Mouse (Mus musculus) heart, embryonic 15.5 days (tissue): Measurements from ENCODE around the gene D630045J12Rik. TPM values are rescaled to one million over a fixed set of nuclear protein-coding genes. Genes with fewer than 3 reads are reported as not detected.

Experiments used
- ATAC-seq: fragments of 200-750 bp; cut with Nextera tagmentation; replicated peaks from 2 replicates; pipeline ENCODE4 v1.8.0; 2017; ENCODE audit warnings: low read depth, moderate TSS enrichment; ENCODE audit not compliant: insufficient number of reproducible peaks, insufficient read depth, low FRiP score
- H3K27ac ChIP-seq: fragments of 300-500 bp; sonication (generic); 2 replicates; pipeline ENCODE4 v1.5.1; 2015; ENCODE audit warnings: mild to moderate bottlenecking, inconsistent platforms
- H3K27me3 ChIP-seq: fragments of 300-500 bp; sonication (generic); 2 replicates; pipeline ENCODE4 v1.6.1; 2015; ENCODE audit warnings: inconsistent platforms
- H3K36me3 ChIP-seq: fragments of 300-500 bp; sonication (generic); 2 replicates; pipeline ENCODE4 v1.6.1; 2015; ENCODE audit warnings: mild to moderate bottlenecking, inconsistent platforms
- H3K4me1 ChIP-seq: fragments of 300-500 bp; sonication (generic); replicated peaks from 2 replicates; pipeline ENCODE4 v1.6.1; 2015; ENCODE audit warnings: inconsistent platforms
- H3K4me2 ChIP-seq: fragments of 300-500 bp; sonication (generic); 2 replicates; pipeline ENCODE4 v1.6.1; 2015; ENCODE audit warnings: inconsistent platforms, mild to moderate bottlenecking, moderate library complexity
- H3K4me3 ChIP-seq: fragments of 300-500 bp; sonication (generic); 2 replicates; pipeline ENCODE4 v1.5.1; 2015; ENCODE audit warnings: mild to moderate bottlenecking, inconsistent platforms
- H3K9ac ChIP-seq: fragments of 300-500 bp; sonication (generic); 2 replicates; pipeline ENCODE4 v1.6.1; 2015; ENCODE audit warnings: mild to moderate bottlenecking, inconsistent platforms
- H3K9me3 ChIP-seq: fragments of 300-500 bp; sonication (generic); replicated peaks from 2 replicates; pipeline ENCODE4 v1.6.1; 2016; ENCODE audit warnings: inconsistent platforms
- WGBS: fragments of 180-500 bp; shearing (Covaris S2); methylation state at CpG from one replicate; pipeline ENCODE4 v1.1.7; 2015; ENCODE audit warnings: mixed read lengths; 5-methylcytosine and 5-hydroxymethylcytosine counted together
- polyA plus RNA-seq: library from polyadenylated mRNA; unstranded; fragments of >200 nt; fragmentation: Nextera tagmentation; extraction: Ambion mirVana; gene quantifications from 2 replicates; pipeline ENCODE4 v1.2.1, GENCODE M21; 2015

Gene D630045J12Rik
- polyA plus RNA-seq, 1 experiment from 2014 or later, result 1.1 TPM

GRCm38 (mm10) chr6:38129883-38130282 is 123.9 kb downstream of the D630045J12Rik start:
- H3K27me3 ChIP-seq, result no peaks in the 10 kb centered on the region
- WGBS, result 93% methylated on average over 5 of the region's 5 CpGs
- ATAC-seq, result no peak
- H3K9me3 ChIP-seq, result no peaks in the 10 kb centered on the region
- peaks cover 11% of the 10 kb centered on the region for H3K4me1 ChIP-seq
- no peak overlapping the region for H3K9ac ChIP-seq
- H3K27ac ChIP-seq, result no peak overlapping the region
- no peak overlapping the region for H3K4me2 ChIP-seq
- no peak overlapping the region for H3K4me3 ChIP-seq
- H3K36me3 ChIP-seq, result no peaks in the 10 kb centered on the region

GRCm38 (mm10) chr6:38128115-38128514 is 125.7 kb downstream of the D630045J12Rik start:
- Histone ChIP-seq H3K27ac (no peak overlapping the region), H3K4me3 (no peak overlapping the region), H3K27me3 (no peaks in the 10 kb centered on the region), H3K9ac (no peak overlapping the region), H3K36me3 (no peaks in the 10 kb centered on the region), H3K9me3 (no peaks in the 10 kb centered on the region), H3K4me1 (peaks cover 18% of the 10 kb centered on the region), H3K4me2 (no peak overlapping the region)
- 82% methylated on average over 14 of the region's 14 CpGs for WGBS
- no peak for ATAC-seq

- no peak for ATAC-seq
- no peaks in the 10 kb centered on the region for H3K27me3 ChIP-seq
- no peaks in the 10 kb centered on the region for H3K36me3 ChIP-seq
- H3K9ac ChIP-seq, result no peak overlapping the region
- H3K9me3 ChIP-seq, result no peaks in the 10 kb centered on the region
- H3K27ac ChIP-seq, result no peak overlapping the region
- 88% methylated on average over 3 of the region's 3 CpGs for WGBS
- H3K4me3 ChIP-seq, result no peak overlapping the region
- H3K4me1 ChIP-seq, result peaks cover 15% of the 10 kb centered on the region
- no peak overlapping the region for H3K4me2 ChIP-seq
These were observed 128.3 kb downstream of the D630045J12Rik start for GRCm38 (mm10) chr6:38125462-38125861.

- H3K36me3 ChIP-seq, result no peaks in the 10 kb centered on the region
- no peak overlapping the region for H3K27ac ChIP-seq
- no peaks in the 10 kb centered on the region for H3K27me3 ChIP-seq
- H3K9ac ChIP-seq, result no peak overlapping the region
- H3K4me2 ChIP-seq, result no peak overlapping the region
- no peak for ATAC-seq
- no peaks in the 10 kb centered on the region for H3K9me3 ChIP-seq
- 88% methylated on average over 5 of the region's 5 CpGs for WGBS
- no peak overlapping the region for H3K4me3 ChIP-seq
- peaks cover 15% of the 10 kb centered on the region for H3K4me1 ChIP-seq
These were observed 128.9 kb downstream of the D630045J12Rik start for GRCm38 (mm10) chr6:38124882-38125281.

- Histone ChIP-seq H3K4me3 (no peak within 1 kb of the TSS), H3K36me3 (no peaks in the 10 kb centered on the region), H3K27me3 (no peaks in the 10 kb centered on the region), H3K4me1 (peaks cover 15% of the 10 kb centered on the region), H3K9me3 (no peaks in the 10 kb centered on the region), H3K27ac (no peak within 1 kb of the TSS), H3K9ac (no peak within 1 kb of the TSS), H3K4me2 (no peak within 1 kb of the TSS)
- no peak for ATAC-seq
- WGBS, result 82% methylated on average over 7 of the region's 7 CpGs
These were observed 129.5 kb downstream of the D630045J12Rik start, which contains the start of gene Atp6v0a4 for GRCm38 (mm10) chr6:38124207-38124835. Atp6v0a4 (minus strand) TSS chr6:38124586.

GRCm38 (mm10) chr6:38123471-38124206 is 130.2 kb downstream of the D630045J12Rik start:
- Histone ChIP-seq H3K4me1 (peaks cover 15% of the 10 kb centered on the region), H3K4me3 (no peak overlapping the region), H3K27ac (no peak overlapping the region), H3K4me2 (no peak overlapping the region), H3K9me3 (no peaks in the 10 kb centered on the region), H3K27me3 (no peaks in the 10 kb centered on the region), H3K36me3 (no peaks in the 10 kb centered on the region), H3K9ac (no peak overlapping the region)
- 58% methylated on average over 18 of the region's 18 CpGs for WGBS
- ATAC-seq, result no peak

- H3K9ac ChIP-seq, result no peak overlapping the region
- peak overlapping the region; percentile 14; the same call in 1 of the 2 replicates for H3K4me2 ChIP-seq
- WGBS, result 49% methylated on average over 6 of the region's 6 CpGs
- ATAC-seq, result no peak
- no peak overlapping the region for H3K4me3 ChIP-seq
- H3K9me3 ChIP-seq, result no peaks in the 10 kb centered on the region
- H3K27ac ChIP-seq, result peak overlapping the region; percentile 24
- no peaks in the 10 kb centered on the region for H3K27me3 ChIP-seq
- peaks cover 15% of the 10 kb centered on the region for H3K4me1 ChIP-seq
- no peaks in the 10 kb centered on the region for H3K36me3 ChIP-seq
These were observed 131.0 kb downstream of the D630045J12Rik start for GRCm38 (mm10) chr6:38122791-38123190.

GRCm38 (mm10) chr6:38121843-38122242 is 132.0 kb downstream of the D630045J12Rik start:
- Histone ChIP-seq H3K4me3 (no peak overlapping the region), H3K27ac (no peak overlapping the region), H3K27me3 (no peaks in the 10 kb centered on the region), H3K4me2 (no peak overlapping the region), H3K36me3 (no peaks in the 10 kb centered on the region), H3K9ac (no peak overlapping the region), H3K9me3 (no peaks in the 10 kb centered on the region), H3K4me1 (peaks cover 15% of the 10 kb centered on the region)
- WGBS, result 81% methylated on average over 5 of the region's 5 CpGs
- ATAC-seq, result no peak

GRCm38 (mm10) chr6:38120681-38121371 is 133.0 kb downstream of the D630045J12Rik start:
- no peak overlapping the region for H3K27ac ChIP-seq
- 57% methylated on average over 9 of the region's 9 CpGs for WGBS
- no peaks in the 10 kb centered on the region for H3K27me3 ChIP-seq
- H3K9ac ChIP-seq, result no peak overlapping the region
- H3K4me2 ChIP-seq, result no peak overlapping the region
- no peaks in the 10 kb centered on the region for H3K36me3 ChIP-seq
- peaks cover 15% of the 10 kb centered on the region for H3K4me1 ChIP-seq
- no peaks in the 10 kb centered on the region for H3K9me3 ChIP-seq
- H3K4me3 ChIP-seq, result no peak overlapping the region
- 0 out of 2 replicates have a peak, but pooled peaks have one; percentile 34 for ATAC-seq

- H3K36me3 ChIP-seq, result no peaks in the 10 kb centered on the region
These were observed 135.5 kb downstream of the D630045J12Rik start for GRCm38 (mm10) chr6:38118341-38118740.

GRCm38 (mm10) chr6:38116107-38116770 is 137.6 kb downstream of the D630045J12Rik start:
- H3K9ac ChIP-seq, result no peak overlapping the region
- no peak for ATAC-seq
- 53% methylated on average over 4 of the region's 4 CpGs for WGBS

More at GRCm38 (mm10) chr6:38118341-38118740, 135.5 kb downstream of the D630045J12Rik start:
- peaks cover 11% of the 10 kb centered on the region for H3K4me1 ChIP-seq
- no peaks in the 10 kb centered on the region for H3K9me3 ChIP-seq
- H3K4me3 ChIP-seq, result no peak overlapping the region
- H3K4me2 ChIP-seq, result no peak overlapping the region
- no peak for ATAC-seq
- no peak overlapping the region for H3K9ac ChIP-seq
- no peak overlapping the region for H3K27ac ChIP-seq
- no peaks in the 10 kb centered on the region for H3K27me3 ChIP-seq
- 86% methylated on average over 6 of the region's 6 CpGs for WGBS

More at GRCm38 (mm10) chr6:38116107-38116770, 137.6 kb downstream of the D630045J12Rik start:
- no peaks in the 10 kb centered on the region for H3K4me1 ChIP-seq
- H3K36me3 ChIP-seq, result no peaks in the 10 kb centered on the region
- no peak overlapping the region for H3K4me2 ChIP-seq
- no peak overlapping the region for H3K27ac ChIP-seq
- H3K9me3 ChIP-seq, result no peaks in the 10 kb centered on the region
- H3K27me3 ChIP-seq, result no peaks in the 10 kb centered on the region
- no peak overlapping the region for H3K4me3 ChIP-seq
